Mouse (Mus musculus): ENCODE measurements at regions not wholly inside any gene's neighbourhood (a gene's known extent, or its start where the extent isn't known, plus 50 kb on each side); places are given as distances from the start of the nearest gene placed in this dataset.

- no peak overlapping the region for H3K4me3 ChIP-seq (ENCODE audit: low read depth, low read length)
- H3K9ac ChIP-seq: no peak overlapping the region
- H3K4me1 ChIP-seq (ENCODE audit: insufficient read depth): no peaks in the 10 kb centered on the region
- H3K27ac ChIP-seq (ENCODE audit: low read depth, low read length): no peak overlapping the region
- no peak for TF ChIP-seq CTCF (IDR thresholded peaks at IDR 0.05; ENCODE audit: low read depth)
- no peak for ATAC-seq
- WGBS: 85% methylated on average over 7 of the region's 7 CpGs
- no peaks in the 10 kb centered on the region for H3K9me3 ChIP-seq (ENCODE audit: low read length)
- no peak overlapping the region for H3K4me2 ChIP-seq (ENCODE audit: low read depth)
- DNase-seq: no peak
- no peaks in the 10 kb centered on the region for H3K27me3 ChIP-seq (ENCODE audit: insufficient read depth, low read length)
- no peaks in the 10 kb centered on the region for H3K36me3 ChIP-seq (ENCODE audit: insufficient read depth)
Measured at GRCm38 (mm10) chr10:71546507-71546906, 198.9 kb downstream of the Ipmk start.

GRCm38 (mm10) chr10:71583716-71584115 is 236.2 kb downstream of the Ipmk start:
- Histone ChIP-seq H3K27ac (ENCODE audit: low read depth, low read length) (no peak overlapping the region), H3K9me3 (ENCODE audit: low read length) (no peaks in the 10 kb centered on the region), H3K27me3 (ENCODE audit: insufficient read depth, low read length) (no peaks in the 10 kb centered on the region), H3K4me3 (ENCODE audit: low read depth, low read length) (no peak overlapping the region), H3K4me1 (ENCODE audit: insufficient read depth) (no peaks in the 10 kb centered on the region), H3K4me2 (ENCODE audit: low read depth) (no peak overlapping the region), H3K36me3 (ENCODE audit: insufficient read depth) (no peaks in the 10 kb centered on the region), H3K9ac (no peak overlapping the region)
- DNase-seq (no peak), ATAC-seq (no peak)
- no peak for TF ChIP-seq CTCF (IDR thresholded peaks at IDR 0.05; ENCODE audit: low read depth)
- WGBS: 89% methylated on average over 10 of the region's 10 CpGs

GRCm38 (mm10) chr10:71598515-71598914 is 251.0 kb downstream of the Ipmk start:
- ATAC-seq (no peak), DNase-seq (no peak)
- Histone ChIP-seq H3K4me1 (ENCODE audit: insufficient read depth) (no peaks in the 10 kb centered on the region), H3K9me3 (ENCODE audit: low read length) (no peaks in the 10 kb centered on the region), H3K4me2 (ENCODE audit: low read depth) (no peak overlapping the region), H3K27me3 (ENCODE audit: insufficient read depth, low read length) (no peaks in the 10 kb centered on the region), H3K9ac (no peak overlapping the region), H3K36me3 (ENCODE audit: insufficient read depth) (no peaks in the 10 kb centered on the region), H3K4me3 (ENCODE audit: low read depth, low read length) (no peak overlapping the region), H3K27ac (ENCODE audit: low read depth, low read length) (no peak overlapping the region)
- TF ChIP-seq CTCF (IDR thresholded peaks at IDR 0.05; ENCODE audit: low read depth): no peak
- WGBS: 93% methylated on average over 6 of the region's 6 CpGs

GRCm38 (mm10) chr10:71613736-71614135 is 266.2 kb downstream of the Ipmk start:
- H3K9me3 ChIP-seq (ENCODE audit: low read length): no peaks in the 10 kb centered on the region
- H3K4me1 ChIP-seq (ENCODE audit: insufficient read depth): no peaks in the 10 kb centered on the region
- no peaks in the 10 kb centered on the region for H3K27me3 ChIP-seq (ENCODE audit: insufficient read depth, low read length)
- no peak overlapping the region for H3K4me2 ChIP-seq (ENCODE audit: low read depth)
- H3K9ac ChIP-seq: no peak overlapping the region
- TF ChIP-seq CTCF (IDR thresholded peaks at IDR 0.05; ENCODE audit: low read depth): no peak
- H3K27ac ChIP-seq (ENCODE audit: low read depth, low read length): no peak overlapping the region
- DNase-seq (no peak), ATAC-seq (no peak)
- no peaks in the 10 kb centered on the region for H3K36me3 ChIP-seq (ENCODE audit: insufficient read depth)
- no peak overlapping the region for H3K4me3 ChIP-seq (ENCODE audit: low read depth, low read length)
- WGBS: 84% methylated on average over 4 of the region's 4 CpGs

GRCm38 (mm10) chr10:71617156-71617555 is 269.6 kb downstream of the Ipmk start:
- Histone ChIP-seq H3K27ac (ENCODE audit: low read depth, low read length) (no peak overlapping the region), H3K27me3 (ENCODE audit: insufficient read depth, low read length) (no peaks in the 10 kb centered on the region), H3K9me3 (ENCODE audit: low read length) (no peaks in the 10 kb centered on the region), H3K36me3 (ENCODE audit: insufficient read depth) (no peaks in the 10 kb centered on the region), H3K4me3 (ENCODE audit: low read depth, low read length) (no peak overlapping the region), H3K9ac (no peak overlapping the region), H3K4me2 (ENCODE audit: low read depth) (no peak overlapping the region), H3K4me1 (ENCODE audit: insufficient read depth) (no peaks in the 10 kb centered on the region)
- DNase-seq (peak; percentile 48), ATAC-seq (peak; percentile 80)
- 75% methylated on average over 4 of the region's 4 CpGs for WGBS
- TF ChIP-seq CTCF (IDR thresholded peaks at IDR 0.05; ENCODE audit: low read depth): no peak

- H3K9ac ChIP-seq: no peak overlapping the region
- no peaks in the 10 kb centered on the region for H3K4me1 ChIP-seq (ENCODE audit: insufficient read depth)
- H3K27me3 ChIP-seq (ENCODE audit: insufficient read depth, low read length): no peaks in the 10 kb centered on the region
- no peak overlapping the region for H3K27ac ChIP-seq (ENCODE audit: low read depth, low read length)
- ATAC-seq (no peak), DNase-seq (no peak)
- H3K4me2 ChIP-seq (ENCODE audit: low read depth): no peak overlapping the region
- H3K36me3 ChIP-seq (ENCODE audit: insufficient read depth): no peaks in the 10 kb centered on the region
- TF ChIP-seq CTCF (IDR thresholded peaks at IDR 0.05; ENCODE audit: low read depth): no peak
- no peak overlapping the region for H3K4me3 ChIP-seq (ENCODE audit: low read depth, low read length)
- H3K9me3 ChIP-seq (ENCODE audit: low read length): no peaks in the 10 kb centered on the region
- WGBS: 90% methylated on average over 3 of the region's 3 CpGs
Measured at GRCm38 (mm10) chr10:71646071-71646470, 298.5 kb downstream of the Ipmk start.

GRCm38 (mm10) chr10:71657525-71657924 is 310.0 kb downstream of the Ipmk start:
- TF ChIP-seq CTCF (IDR thresholded peaks at IDR 0.05; ENCODE audit: low read depth): no peak
- no peak overlapping the region for H3K9ac ChIP-seq
- DNase-seq: no peak
- H3K36me3 ChIP-seq (ENCODE audit: insufficient read depth): no peaks in the 10 kb centered on the region
- H3K4me1 ChIP-seq (ENCODE audit: insufficient read depth): no peaks in the 10 kb centered on the region
- H3K4me3 ChIP-seq (ENCODE audit: low read depth, low read length): no peak overlapping the region
- no peak overlapping the region for H3K27ac ChIP-seq (ENCODE audit: low read depth, low read length)
- H3K9me3 ChIP-seq (ENCODE audit: low read length): no peaks in the 10 kb centered on the region
- no peaks in the 10 kb centered on the region for H3K27me3 ChIP-seq (ENCODE audit: insufficient read depth, low read length)
- no peak overlapping the region for H3K4me2 ChIP-seq (ENCODE audit: low read depth)
- 53% methylated on average over 7 of the region's 7 CpGs for WGBS
- ATAC-seq: peak; percentile 53

GRCm38 (mm10) chr10:71663545-71663944 is 316.0 kb downstream of the Ipmk start:
- H3K4me1 ChIP-seq (ENCODE audit: insufficient read depth): no peaks in the 10 kb centered on the region
- no peak overlapping the region for H3K27ac ChIP-seq (ENCODE audit: low read depth, low read length)
- H3K4me2 ChIP-seq (ENCODE audit: low read depth): no peak overlapping the region
- DNase-seq (no peak), ATAC-seq (no peak)
- H3K27me3 ChIP-seq (ENCODE audit: insufficient read depth, low read length): no peaks in the 10 kb centered on the region
- no peak for TF ChIP-seq CTCF (IDR thresholded peaks at IDR 0.05; ENCODE audit: low read depth)
- H3K9ac ChIP-seq: no peak overlapping the region
- no peak overlapping the region for H3K4me3 ChIP-seq (ENCODE audit: low read depth, low read length)
- WGBS: 74% methylated on average over 5 of the region's 5 CpGs
- H3K9me3 ChIP-seq (ENCODE audit: low read length): no peaks in the 10 kb centered on the region
- no peaks in the 10 kb centered on the region for H3K36me3 ChIP-seq (ENCODE audit: insufficient read depth)
